Mouse (Mus musculus): ENCODE measurements around the gene Sorcs2.

DNA sequence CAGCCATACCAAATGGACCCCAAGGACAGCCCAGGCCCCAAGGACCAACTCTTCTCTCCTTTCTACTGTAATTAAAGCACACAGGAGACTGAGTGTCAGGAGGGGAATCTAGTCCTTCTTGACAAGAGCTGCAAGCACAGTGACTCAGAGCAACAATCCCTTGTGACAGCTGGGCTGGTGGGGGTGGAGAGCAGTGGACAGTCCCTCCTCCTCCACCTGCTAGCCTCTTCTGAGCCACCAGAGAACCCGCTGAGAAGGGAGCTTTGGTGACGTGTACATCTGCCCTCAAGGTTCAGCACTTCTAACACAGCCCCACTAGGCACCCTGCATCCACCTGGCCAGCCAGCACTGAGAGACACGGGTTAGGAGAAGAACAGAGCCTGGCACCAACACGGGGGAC lies 96.8 kb downstream of the Sorcs2 start:
- TF ChIP-seq POLR2A (IDR thresholded peaks at IDR 0.05; ENCODE audit: control insufficient read depth, extremely low read depth, insufficient read depth, low read length, poor library complexity) (no peak), CTCF (IDR thresholded peaks at IDR 0.05; ENCODE audit: borderline replicate concordance, control insufficient read depth, extremely low read depth, insufficient read depth, low read length, poor library complexity) (no peak)

Data from thymus, adult 2 months (tissue).